Mouse (Mus musculus) CH12.LX (cell line): ENCODE measurements around the gene Copb2. TPM values are rescaled to one million over a fixed set of nuclear protein-coding genes. Genes with fewer than 3 reads are reported as not detected.
A peak's percentile ranks its signal among the peaks of the same experiment; 100 is the strongest.

Source experiments
- DNase-seq: peaks from one replicate; pipeline ENCODE4 v3.0.0-alpha.2; 2013; ENCODE audit errors: extremely low read depth
- H3K27ac ChIP-seq: 2 replicates; pipeline ENCODE4 v1.5.1; 2012; ENCODE audit warnings: low read depth, mild to moderate bottlenecking, control low read depth, moderate library complexity; ENCODE audit not compliant: insufficient read depth
- H3K27me3 ChIP-seq: replicated peaks from 2 replicates; pipeline ENCODE3; 2012; ENCODE audit warnings: inconsistent platforms
- H3K36me3 ChIP-seq, 2 experiments: replicated peaks in 1 of 2; 2 replicates each; pipeline versions ENCODE3 to v1.6.1; 2012; ENCODE audit warnings: inconsistent platforms in 1 of 2, low read length in 1 of 2, mild to moderate bottlenecking in 1 of 2, mixed read lengths in 1 of 2, moderate library complexity in 1 of 2; ENCODE audit not compliant: control insufficient read depth in 1 of 2, insufficient read depth in 1 of 2
- H3K4me1 ChIP-seq, 2 experiments: 2 replicates each; pipeline ENCODE4 v1.6.1; 2012; ENCODE audit warnings: inconsistent platforms in 1 of 2, moderate library complexity in 1 of 2; ENCODE audit not compliant: insufficient read depth in 2 of 2, control insufficient read depth in 1 of 2
- H3K4me2 ChIP-seq: 2 replicates; pipeline ENCODE4 v1.6.1; 2012; ENCODE audit warnings: low read depth, mild to moderate bottlenecking, control low read depth; ENCODE audit not compliant: poor library complexity, insufficient read depth, severe bottlenecking
- H3K4me3 ChIP-seq, 3 experiments: fragments of 150-350 bp in 1 of 3; sonication (generic) in 1 of 3; replicated peaks in 1 of 3; 2 replicates each; pipeline versions ENCODE3 to v1.5.1; 2011 to 2012; ENCODE audit warnings: low read depth in 2 of 3, low read length in 2 of 3, mild to moderate bottlenecking in 2 of 3, moderate library complexity in 2 of 3, control low read depth in 1 of 3, improper control_type of control experiment in 1 of 3, inconsistent platforms in 1 of 3, mixed read lengths in 1 of 3; ENCODE audit not compliant: poor library complexity in 1 of 3
- H3K79me2 ChIP-seq: replicated peaks from 2 replicates; pipeline ENCODE4 v1.6.1; 2012; ENCODE audit warnings: mild to moderate bottlenecking, moderate library complexity; ENCODE audit not compliant: control insufficient read depth, poor library complexity, insufficient read depth, severe bottlenecking; ENCODE audit errors: extremely low read depth
- H3K9ac ChIP-seq: 2 replicates; pipeline ENCODE4 v1.6.1; 2012; ENCODE audit warnings: low read depth, mild to moderate bottlenecking, control low read depth, moderate library complexity; ENCODE audit not compliant: insufficient read depth
- H3K9me3 ChIP-seq: replicated peaks from 2 replicates; pipeline ENCODE3; 2012; ENCODE audit warnings: low read length, inconsistent platforms, mixed read lengths
- BHLHE40 ChIP-seq: IDR thresholded peaks from 2 replicates; pipeline ENCODE4 v1.6.1; 2011; ENCODE audit warnings: mild to moderate bottlenecking, low read depth, low read length, improper control_type of control experiment
- CHD2 ChIP-seq: IDR thresholded peaks from 2 replicates; pipeline ENCODE4 v1.6.1; 2011; ENCODE audit warnings: low read length, improper control_type of control experiment
- CTCF ChIP-seq, 2 experiments: IDR thresholded peaks in 1 of 2; conservative IDR thresholded peaks in 1 of 2; 2 replicates each; pipeline ENCODE4 v1.5.1; 2011 to 2012; ENCODE audit warnings: low read depth in 2 of 2, low read length in 2 of 2, improper control_type of control experiment in 1 of 2, inconsistent platforms in 1 of 2, mild to moderate bottlenecking in 1 of 2, moderate library complexity in 1 of 2
- E2F4 ChIP-seq: IDR thresholded peaks from 2 replicates; pipeline ENCODE4 v1.6.1; 2011; ENCODE audit warnings: low read depth, low read length, improper control_type of control experiment; ENCODE audit not compliant: insufficient replicate concordance
- ELF1 ChIP-seq: IDR thresholded peaks from 2 replicates; pipeline ENCODE4 v1.6.1; 2014; ENCODE audit warnings: low read depth, mild to moderate bottlenecking, inconsistent platforms, low read length, improper control_type of control experiment
- ETS1 ChIP-seq: conservative IDR thresholded peaks from 2 replicates; pipeline ENCODE4 v1.6.1; 2012; ENCODE audit warnings: low read depth, mild to moderate bottlenecking, inconsistent platforms, low read length, improper control_type of control experiment, moderate library complexity
- GABPA ChIP-seq: IDR thresholded peaks from 2 replicates; pipeline ENCODE4 v1.6.1; 2012; ENCODE audit warnings: low read depth, low read length, improper control_type of control experiment, inconsistent platforms; ENCODE audit not compliant: insufficient replicate concordance
- HCFC1 ChIP-seq: IDR thresholded peaks from 2 replicates; pipeline ENCODE4 v1.6.1; 2012; ENCODE audit warnings: low read depth, mild to moderate bottlenecking, inconsistent platforms, low read length, improper control_type of control experiment
- IRF4 ChIP-seq: IDR thresholded peaks from 2 replicates; pipeline ENCODE4 v1.6.1; 2014; ENCODE audit warnings: low read depth, mild to moderate bottlenecking, inconsistent platforms, low read length, improper control_type of control experiment
- JUN ChIP-seq: IDR thresholded peaks from 2 replicates; pipeline ENCODE4 v1.6.1; 2011; ENCODE audit warnings: low read depth, mild to moderate bottlenecking, low read length, improper control_type of control experiment, moderate library complexity; ENCODE audit not compliant: insufficient read depth
- JUND ChIP-seq: conservative IDR thresholded peaks from 2 replicates; pipeline ENCODE4 v1.6.1; 2011; ENCODE audit warnings: low read depth, low read length, improper control_type of control experiment
- KAT2A ChIP-seq: IDR thresholded peaks from 2 replicates; pipeline ENCODE4 v1.6.1; 2012; ENCODE audit warnings: low read length, improper control_type of control experiment, inconsistent platforms; ENCODE audit not compliant: insufficient replicate concordance
- MAFK ChIP-seq: IDR thresholded peaks from 2 replicates; pipeline ENCODE4 v1.6.1; 2011; ENCODE audit warnings: low read length, improper control_type of control experiment; ENCODE audit not compliant: insufficient replicate concordance
- MAX ChIP-seq: IDR thresholded peaks from 2 replicates; pipeline ENCODE4 v1.6.1; 2011; ENCODE audit warnings: low read length, improper control_type of control experiment
- MXI1 ChIP-seq: IDR thresholded peaks from 2 replicates; pipeline ENCODE4 v1.6.1; 2011; ENCODE audit warnings: mild to moderate bottlenecking, low read depth, low read length, improper control_type of control experiment
- NELFE ChIP-seq: IDR thresholded peaks from 2 replicates; pipeline ENCODE4 v1.6.1; 2011; ENCODE audit warnings: low read depth, low read length, improper control_type of control experiment
- NRF1 ChIP-seq: IDR thresholded peaks from 2 replicates; pipeline ENCODE4 v1.6.1; 2014; ENCODE audit warnings: low read depth, mild to moderate bottlenecking, inconsistent platforms, low read length, improper control_type of control experiment, moderate library complexity
- PAX5 ChIP-seq: IDR thresholded peaks from 2 replicates; pipeline ENCODE4 v1.6.1; 2012; ENCODE audit warnings: low read length, inconsistent platforms, mixed read lengths
- POLR2A ChIP-seq: IDR thresholded peaks from 2 replicates; pipeline ENCODE4 v1.6.1; 2011; ENCODE audit warnings: low read depth, mild to moderate bottlenecking, improper control_type of control experiment, low read length
- POLR2AphosphoS2 ChIP-seq: IDR thresholded peaks from 2 replicates; pipeline ENCODE4 v1.6.1; 2011; ENCODE audit warnings: low read depth, low read length, improper control_type of control experiment
- RAD21 ChIP-seq: IDR thresholded peaks from 2 replicates; pipeline ENCODE4 v1.6.1; 2011; ENCODE audit warnings: low read depth, mild to moderate bottlenecking, low read length, improper control_type of control experiment, moderate library complexity
- RCOR1 ChIP-seq: conservative IDR thresholded peaks from 2 replicates; pipeline ENCODE4 v1.6.1; 2012; ENCODE audit warnings: low read depth, mild to moderate bottlenecking, inconsistent platforms, low read length, improper control_type of control experiment
- SIN3A ChIP-seq: IDR thresholded peaks from 2 replicates; pipeline ENCODE4 v1.6.1; 2012; ENCODE audit warnings: low read length, improper control_type of control experiment, inconsistent platforms
- SMC3 ChIP-seq: IDR thresholded peaks from 2 replicates; pipeline ENCODE4 v1.6.1; 2011; ENCODE audit warnings: low read depth, low read length, improper control_type of control experiment
- TBP ChIP-seq: conservative IDR thresholded peaks from 2 replicates; pipeline ENCODE4 v1.6.1; 2011; ENCODE audit warnings: low read depth, low read length, improper control_type of control experiment
- TCF12 ChIP-seq: IDR thresholded peaks from 2 replicates; pipeline ENCODE4 v1.6.1; 2014; ENCODE audit warnings: low read depth, mild to moderate bottlenecking, inconsistent platforms, low read length, improper control_type of control experiment
- UBTF ChIP-seq: IDR thresholded peaks from 2 replicates; pipeline ENCODE4 v1.6.1; 2012; ENCODE audit warnings: low read depth, mild to moderate bottlenecking, inconsistent platforms, low read length, improper control_type of control experiment, moderate library complexity
- ZC3H11A ChIP-seq: IDR thresholded peaks from 2 replicates; pipeline ENCODE4 v1.6.1; 2012; ENCODE audit warnings: low read depth, mild to moderate bottlenecking, inconsistent platforms, low read length, improper control_type of control experiment
- ZMIZ1 ChIP-seq: IDR thresholded peaks from 2 replicates; pipeline ENCODE4 v1.6.1; 2012; ENCODE audit warnings: low read depth, mild to moderate bottlenecking, inconsistent platforms, low read length, improper control_type of control experiment
- dilution Hi-C: fragments of 300-500 bp; cut with MboI; formaldehyde crosslinking; loops from 2 replicates; pipeline ENCODE4 v1.14.3; 2020; ENCODE audit warnings: low sequenced_read_pairs; ENCODE audit not compliant: extremely low pct_unique_long_range_greater_than_20kb, extremely low pct_ligation_motif_present
- in situ Hi-C: fragments of 300-500 bp; cut with MboI; formaldehyde crosslinking; loops from 3 replicates; pipeline ENCODE4 v1.14.3; 2019; ENCODE audit warnings: low sequenced_read_pairs, low pct_ligation_motif_present, low pct_unique_long_range_greater_than_20kb, mixed read lengths
- polyA plus RNA-seq: library from polyadenylated mRNA; unstranded; fragments of >175 nt; gene quantifications from 2 replicates; pipeline ENCODE4 v1.2.1, GENCODE M21; 2012; ENCODE audit warnings: low read depth; ENCODE audit not compliant: insufficient read length
- total RNA-seq, 2 experiments: library from RNA; depleted of rRNA; stranded (reverse); fragments of 300-350 nt in 1 of 2; fragments of >200 nt in 1 of 2; gene quantifications; 2 replicates each; pipeline ENCODE4 v1.2.3; 2012 to 2014

Copb2 gene
- total and polyA plus RNA-seq, 3 experiments: 92.8 to 122 (median 106) TPM

GRCm38 (mm10) chr9:98601156-98601836, 37.8 kb downstream of the Copb2 start, which contains the start of gene Mrps22:
Gene Mrps22 (minus strand): TSS chr9:98601660.
- 0 out of 2 replicates have a peak, but pooled peaks have one; percentile 31 for TF ChIP-seq ZMIZ1
- TF ChIP-seq ELF1: peak; percentile 93
- TF ChIP-seq SIN3A: peak; percentile 85; the same call in 1 of the 2 replicates
- peak; percentile 99 for TF ChIP-seq HCFC1
- peak; percentile 72; the same call in 1 of the 2 replicates for TF ChIP-seq GABPA
- peak; percentile 31; the same call in 1 of the 2 replicates for TF ChIP-seq IRF4
- no peak for TF ChIP-seq PAX5
- no peak for TF ChIP-seq RCOR1
- TF ChIP-seq ETS1: no peak
- peak; percentile 84 for TF ChIP-seq NELFE
- TF ChIP-seq TBP: peak; percentile 85
- peak; percentile 57 for TF ChIP-seq MXI1
- no peak for TF ChIP-seq BHLHE40
- TF ChIP-seq POLR2A: peak; percentile 88
- peak; percentile 87 for TF ChIP-seq TCF12
- TF ChIP-seq MAX: no peak
- TF ChIP-seq CHD2: peak; percentile 91
- no peak for TF ChIP-seq SMC3
- TF ChIP-seq RAD21: no peak
- peak; percentile 43; the same call in 1 of the 2 replicates for TF ChIP-seq POLR2AphosphoS2
- no peak for TF ChIP-seq JUND
- TF ChIP-seq MAFK: no peak
- TF ChIP-seq CTCF (conservative IDR thresholded peaks at IDR 0.05 in 1 of 2, IDR thresholded peaks at IDR 0.05 in 1 of 2; ENCODE audit: low read depth in 2 of 2, low read length in 2 of 2): no peak
- no peak for TF ChIP-seq E2F4
- no peak for TF ChIP-seq UBTF
- peak; percentile 97; the same call in 1 of the 2 replicates for TF ChIP-seq KAT2A
- no peak for TF ChIP-seq ZC3H11A
- peak; percentile 64 for TF ChIP-seq NRF1
- TF ChIP-seq JUN: no peak
- peaks cover 11% of the 10 kb centered on the region for H3K9me3 ChIP-seq
- H3K9ac ChIP-seq: peak within 1 kb of the TSS; percentile 67
- H3K4me2 ChIP-seq: peak within 1 kb of the TSS; percentile 92
- H3K79me2 ChIP-seq: peaks cover 23% of the 10 kb centered on the region
- peak; percentile 90 for DNase-seq
- dilution Hi-C loops: no loop called here
- in situ Hi-C loops: no loop called here
- H3K4me3 ChIP-seq: peak within 1 kb of the TSS; percentile 83 to 93 (median 88)
- peaks cover 10% of the 10 kb centered on the region for H3K27me3 ChIP-seq
- peaks cover 18 to 29% of the 10 kb centered on the region in 2 experiments for H3K36me3 ChIP-seq
- peak within 1 kb of the TSS; percentile 10; the same call in 1 of the 2 replicates for H3K27ac ChIP-seq
- H3K4me1 ChIP-seq: peaks cover 3 to 17% of the 10 kb centered on the region in 2 experiments; a peak in 2 of 4 replicates
